Mouse (Mus musculus) ES-E14 (cell line): ENCODE measurements at regions not wholly inside any gene's neighbourhood (a gene's known extent, or its start where the extent isn't known, plus 50 kb on each side); places are given as distances from the start of the nearest gene placed in this dataset.

ENCODE experiments used
- CHD2 ChIP-seq: IDR thresholded peaks from 2 replicates; pipeline ENCODE4 v1.6.1; 2014; ENCODE audit warnings: mild to moderate bottlenecking, low read depth, low read length, inconsistent platforms
- ZC3H11A ChIP-seq: IDR thresholded peaks from 2 replicates; pipeline ENCODE4 v1.6.1; 2012; ENCODE audit warnings: low read depth, mild to moderate bottlenecking, inconsistent platforms, low read length, borderline replicate concordance

- no peak for TF ChIP-seq CHD2
- TF ChIP-seq ZC3H11A: no peak
These were observed 227.7 kb upstream of the Mgmt start for GRCm38 (mm10) chr7:136666707-136667106.
